Mouse (Mus musculus): ENCODE measurements at regions not wholly inside any gene's neighbourhood (a gene's known extent, or its start where the extent isn't known, plus 50 kb on each side); places are given as distances from the start of the nearest gene placed in this dataset.

GRCm38 (mm10) chr4:153229221-153229620 is 253.4 kb downstream of the Ajap1 start:
- no peak for DNase-seq (ENCODE audit: low spot score in 2 of 2)

GRCm38 (mm10) chr4:153227680-153228420 is 254.8 kb downstream of the Ajap1 start:
- DNase-seq (ENCODE audit: low spot score in 2 of 2) = no peak

GRCm38 (mm10) chr4:153224618-153225177 is 257.9 kb downstream of the Ajap1 start:
- no peak for DNase-seq (ENCODE audit: low spot score in 2 of 2)

GRCm38 (mm10) chr4:153223019-153223418 is 259.6 kb downstream of the Ajap1 start:
- no peak for DNase-seq (ENCODE audit: low spot score in 2 of 2)

- no peak for DNase-seq (ENCODE audit: low spot score in 2 of 2)
Measured at GRCm38 (mm10) chr4:153220485-153220884, 262.1 kb downstream of the Ajap1 start.

- DNase-seq (ENCODE audit: low spot score in 2 of 2) = no peak
Measured at GRCm38 (mm10) chr4:153220074-153220473, 262.5 kb downstream of the Ajap1 start.

GRCm38 (mm10) chr4:153217541-153217980 is 265.1 kb downstream of the Ajap1 start:
- no peak for DNase-seq (ENCODE audit: low spot score in 2 of 2)

- no peak for DNase-seq (ENCODE audit: low spot score in 2 of 2)
Measured at GRCm38 (mm10) chr4:153212095-153212494, 270.5 kb downstream of the Ajap1 start.

GRCm38 (mm10) chr4:153208822-153209221 is 273.8 kb downstream of the Ajap1 start:
- no peak for DNase-seq (ENCODE audit: low spot score in 2 of 2)

GRCm38 (mm10) chr4:153208215-153208614 is 274.4 kb downstream of the Ajap1 start:
- DNase-seq (ENCODE audit: low spot score in 2 of 2) = no peak

- DNase-seq (ENCODE audit: low spot score in 2 of 2) = no peak
Measured at GRCm38 (mm10) chr4:153207578-153208102, 275.0 kb downstream of the Ajap1 start.

GRCm38 (mm10) chr4:153206789-153207457 is 275.7 kb downstream of the Ajap1 start:
- no peak for DNase-seq (ENCODE audit: low spot score in 2 of 2)

- no peak for DNase-seq (ENCODE audit: low spot score in 2 of 2)
Measured at GRCm38 (mm10) chr4:153204764-153205163, 277.8 kb downstream of the Ajap1 start.

- DNase-seq (ENCODE audit: low spot score in 2 of 2) = no peak
Measured at GRCm38 (mm10) chr4:153200799-153201770, 281.5 kb downstream of the Ajap1 start.

GRCm38 (mm10) chr4:153189485-153189884 is 293.1 kb downstream of the Ajap1 start:
- peak; percentile 45 to 71 for DNase-seq (ENCODE audit: low spot score in 2 of 2)

GRCm38 (mm10) chr4:153188504-153189031 is 294.0 kb downstream of the Ajap1 start:
- DNase-seq (ENCODE audit: low spot score in 2 of 2) = no peak

GRCm38 (mm10) chr4:153187959-153188503 is 294.6 kb downstream of the Ajap1 start:
- no peak for DNase-seq (ENCODE audit: low spot score in 2 of 2)

- DNase-seq (ENCODE audit: low spot score in 2 of 2) = no peak
Measured at GRCm38 (mm10) chr4:153177496-153177895, 305.1 kb downstream of the Ajap1 start.

- peak; percentile 44 to 53 for DNase-seq (ENCODE audit: low spot score in 2 of 2)
Measured at GRCm38 (mm10) chr4:153175660-153176059, 307.0 kb downstream of the Ajap1 start.

GRCm38 (mm10) chr4:153175077-153175476 is 307.5 kb downstream of the Ajap1 start:
- no peak for DNase-seq (ENCODE audit: low spot score in 2 of 2)
